Mouse (Mus musculus): ENCODE data around the gene Dnajc2.

DNA sequence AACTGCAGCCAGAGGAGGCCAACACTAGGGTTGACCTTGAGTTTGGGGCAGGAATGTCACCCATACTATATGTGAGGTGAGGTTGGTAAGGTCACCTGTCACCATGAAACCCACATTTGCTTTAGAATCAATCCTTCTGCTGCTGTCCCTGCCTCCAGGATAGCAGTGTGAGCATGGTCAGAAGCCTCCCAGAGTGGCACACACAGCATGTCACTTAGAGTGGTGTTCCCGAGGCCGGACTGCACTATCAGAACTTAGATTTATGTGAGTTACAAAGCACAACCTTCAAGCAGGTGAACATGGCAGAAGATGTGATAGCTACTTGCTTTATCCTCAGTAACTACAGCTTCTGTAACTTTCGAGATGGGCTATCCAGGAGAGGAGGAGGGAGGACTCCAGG lies 46.7 kb upstream of the Dnajc2 start:
- TF ChIP-seq CEBPB (IDR thresholded peaks at IDR 0.05; ENCODE audit: low read depth) (no peak), MAX (IDR thresholded peaks at IDR 0.05) (no peak), MYOD1 (IDR thresholded peaks at IDR 0.05; ENCODE audit: control insufficient read depth, insufficient read length, low read depth) (no peak), MYOG (IDR thresholded peaks at IDR 0.05; ENCODE audit: control insufficient read depth, extremely low read depth, insufficient read length) (no peak), USF1 (IDR thresholded peaks at IDR 0.05; ENCODE audit: low read depth) (no peak)
